Mouse (Mus musculus) spleen, adult 12 weeks (tissue): ENCODE measurements around the gene BC016579.

Source experiments
- DNase-seq: peaks from one replicate; pipeline ENCODE4 v3.0.0; 2022; ENCODE audit warnings: low spot score

The BC016579 gene

GRCm38 (mm10) chr16:45653934-45654332 is at the start of gene BC016579:
Gene BC016579 (minus strand): TSS chr16:45654068.
- DNase-seq: no peak

GRCm38 (mm10) chr16:45699301-45699700 is 45.4 kb upstream of the BC016579 start:
- no peak for DNase-seq

DNA sequence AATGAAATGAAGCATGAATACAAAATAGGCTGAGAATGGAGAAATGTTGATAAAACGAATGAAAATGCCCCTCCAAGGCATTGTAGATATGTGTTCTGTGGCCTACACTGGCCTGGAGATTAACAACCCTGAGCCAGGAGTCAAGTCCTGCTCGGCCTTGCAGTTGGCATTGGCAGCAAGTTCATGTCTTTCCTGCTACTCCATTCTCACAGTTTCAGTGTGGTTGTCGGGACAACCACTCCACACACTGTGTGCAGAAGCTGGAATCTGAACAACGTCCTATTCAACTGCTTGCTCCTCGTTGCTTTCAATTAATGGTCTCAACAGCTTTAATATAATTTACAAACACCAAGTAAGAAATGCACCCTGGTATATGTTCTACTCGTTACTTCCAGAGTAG is 44.1 kb upstream of the BC016579 start:
- no peak for DNase-seq

DNA sequence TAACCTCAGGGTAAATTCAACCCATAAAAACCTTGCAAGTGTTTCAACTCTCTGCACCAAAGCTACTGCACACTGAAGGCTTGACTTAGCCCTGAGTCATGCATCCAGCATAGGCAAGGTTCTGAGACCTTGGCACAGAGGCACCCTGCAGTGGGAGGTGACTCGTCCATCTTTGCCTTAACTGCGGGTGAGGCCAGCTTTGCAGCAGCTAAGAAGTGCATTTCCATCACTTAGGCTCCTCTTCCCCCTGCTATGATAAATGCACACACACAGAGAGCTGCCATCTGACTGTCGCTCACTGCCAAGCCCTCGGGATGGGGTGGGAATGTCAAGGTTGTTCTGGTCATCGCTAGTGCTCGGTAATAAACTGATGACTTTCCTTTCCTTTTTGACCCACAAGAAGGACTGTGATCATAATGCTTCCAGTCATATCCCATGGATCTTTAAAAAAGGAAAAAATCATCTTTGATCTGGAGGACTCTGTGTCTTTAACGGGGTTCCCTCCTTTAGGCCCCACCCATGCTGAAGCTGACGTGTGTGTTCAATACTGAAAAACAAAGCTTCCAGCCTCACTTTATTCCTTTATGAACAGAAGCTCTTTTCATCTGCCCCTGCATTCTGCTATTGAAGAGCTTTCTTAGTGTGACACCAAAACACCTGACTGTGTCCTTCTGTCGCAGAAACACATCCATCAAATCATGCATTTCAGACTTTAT is 41.7 kb upstream of the BC016579 start:
- no peak for DNase-seq

DNA sequence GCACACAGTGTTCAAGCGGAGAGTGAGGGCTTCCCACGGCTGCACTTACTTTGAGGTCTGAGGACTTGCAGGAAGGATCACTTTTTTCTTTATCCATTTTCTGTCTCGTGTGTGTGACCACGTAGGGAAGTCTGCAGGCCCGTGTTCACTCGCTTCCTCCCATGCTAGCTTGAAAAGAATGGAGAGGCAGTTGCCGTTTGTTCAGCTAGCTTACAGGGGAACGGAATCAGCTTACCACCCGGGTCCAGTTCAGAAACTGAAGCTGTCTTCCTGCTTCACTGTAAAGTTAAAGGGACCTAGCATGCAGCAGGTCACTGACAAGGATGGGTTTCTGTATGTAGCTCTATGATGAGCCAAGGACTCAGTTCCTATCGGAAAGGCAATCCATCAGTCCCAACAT is 39.7 kb upstream of the BC016579 start, which contains the start of gene Tmprss7:
TSS of gene Tmprss7 (minus strand) at position 101 of the 400 bp plus-strand sequence.
- no peak for DNase-seq

- no peak for DNase-seq
Observed at GRCm38 (mm10) chr16:45692851-45693250, 39.0 kb upstream of the BC016579 start.

DNA sequence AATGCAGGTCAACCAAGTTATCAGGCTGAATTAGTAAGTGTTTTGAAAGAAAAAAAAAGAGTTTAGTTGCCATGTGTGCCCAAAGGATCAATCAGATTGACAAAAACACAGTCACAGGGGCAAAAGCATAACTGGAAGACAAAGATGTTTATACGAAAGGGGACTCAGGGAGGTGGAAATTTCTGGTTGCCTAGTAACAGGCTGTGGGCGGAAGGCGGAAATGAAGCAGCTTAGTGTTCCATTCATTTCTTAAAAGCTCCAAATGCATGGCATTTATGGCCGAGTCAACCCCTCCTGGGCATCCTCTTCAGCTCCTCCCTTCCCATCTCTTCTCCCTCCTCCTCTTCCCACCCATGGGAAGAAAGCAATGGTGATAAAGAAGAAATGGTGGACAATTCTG is 36.3 kb upstream of the BC016579 start:
- DNase-seq: no peak

DNA sequence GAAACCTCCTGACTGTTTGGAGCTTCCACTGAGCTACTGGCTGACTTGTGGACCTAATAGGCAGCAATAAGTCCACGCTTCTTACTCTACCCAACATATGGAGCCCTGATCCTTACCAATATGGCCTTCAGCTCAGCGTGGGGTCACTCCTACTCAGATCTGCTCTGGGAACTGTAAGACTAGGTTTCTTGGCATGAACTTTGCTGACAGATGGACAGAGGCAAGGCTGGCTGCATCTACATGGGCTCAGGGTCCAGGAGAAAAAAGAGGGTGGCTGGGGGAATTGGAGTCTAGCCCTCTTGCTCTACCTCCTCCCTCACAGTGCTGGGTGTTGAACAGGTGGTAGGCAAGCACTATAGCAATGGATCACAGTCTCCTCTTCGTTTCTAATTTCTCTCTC is 33.0 kb upstream of the BC016579 start:
- no peak for DNase-seq

DNA sequence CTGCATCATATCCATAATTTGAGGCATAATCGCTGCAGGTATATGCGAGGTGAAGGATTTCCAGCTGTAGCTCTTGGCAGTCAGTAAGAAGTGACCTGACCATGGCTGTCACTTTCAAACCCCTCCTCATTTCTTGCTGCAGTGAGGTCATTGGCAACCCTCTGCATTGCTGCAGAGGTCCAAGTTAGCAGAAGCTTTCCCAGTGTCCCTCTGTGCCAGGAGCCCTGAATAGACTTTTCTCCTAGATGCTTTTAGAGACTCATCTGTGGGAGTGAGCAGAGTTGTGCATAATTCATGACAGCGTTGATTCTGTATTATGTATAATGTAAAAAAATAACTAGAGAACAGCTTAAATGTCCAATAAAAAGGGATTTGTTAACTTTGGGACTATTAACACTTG is 31.4 kb upstream of the BC016579 start:
- DNase-seq: no peak

- DNase-seq: no peak
Observed at GRCm38 (mm10) chr16:45684815-45685214, 30.9 kb upstream of the BC016579 start.

- no peak for DNase-seq
Observed at GRCm38 (mm10) chr16:45676462-45676861, 22.6 kb upstream of the BC016579 start.

DNA sequence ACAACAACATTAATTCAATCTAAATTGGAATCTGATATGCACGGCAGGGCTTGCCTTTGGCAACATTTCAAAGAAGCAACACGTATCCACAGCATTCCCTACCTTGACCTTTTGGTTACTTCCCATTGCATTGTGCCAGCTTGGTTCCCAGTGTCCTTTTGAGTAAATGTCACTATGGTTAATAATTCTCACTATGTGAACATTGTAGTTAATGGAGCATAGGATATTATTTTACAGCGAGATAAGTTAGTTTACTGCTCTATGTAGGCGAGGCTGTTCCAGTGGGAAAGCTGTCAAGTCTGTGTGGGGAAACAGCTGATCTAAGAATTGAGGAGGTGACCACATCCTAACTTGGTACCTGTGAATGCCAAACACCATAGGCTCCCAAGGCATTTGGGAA is 16.1 kb upstream of the BC016579 start:
- DNase-seq: no peak

DNA sequence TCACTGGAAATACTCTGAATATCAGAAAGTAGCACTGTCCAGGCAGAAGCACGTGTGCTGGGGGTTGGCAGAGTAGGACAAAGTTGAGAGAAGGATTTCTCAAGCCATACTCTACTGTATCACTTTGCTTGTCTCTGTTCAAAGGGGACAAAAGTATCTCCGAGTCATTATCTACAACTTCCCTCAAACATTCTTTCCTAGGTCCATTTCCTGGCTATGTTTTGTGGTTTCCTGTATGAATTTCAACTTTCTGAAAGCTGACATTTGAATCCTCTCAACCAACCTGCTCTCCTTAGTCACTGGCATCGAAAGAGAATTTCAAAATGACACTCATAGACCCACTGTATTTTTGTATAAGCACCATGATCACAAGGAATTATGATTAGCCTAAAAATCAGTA is 14.3 kb upstream of the BC016579 start:
- no peak for DNase-seq

GRCm38 (mm10) chr16:45666136-45666535 is 12.3 kb upstream of the BC016579 start:
- no peak for DNase-seq

- no peak for DNase-seq
Observed at GRCm38 (mm10) chr16:45662381-45662780, 8.5 kb upstream of the BC016579 start.

- no peak for DNase-seq
Observed at GRCm38 (mm10) chr16:45659596-45659995, 5.7 kb upstream of the BC016579 start.

DNA sequence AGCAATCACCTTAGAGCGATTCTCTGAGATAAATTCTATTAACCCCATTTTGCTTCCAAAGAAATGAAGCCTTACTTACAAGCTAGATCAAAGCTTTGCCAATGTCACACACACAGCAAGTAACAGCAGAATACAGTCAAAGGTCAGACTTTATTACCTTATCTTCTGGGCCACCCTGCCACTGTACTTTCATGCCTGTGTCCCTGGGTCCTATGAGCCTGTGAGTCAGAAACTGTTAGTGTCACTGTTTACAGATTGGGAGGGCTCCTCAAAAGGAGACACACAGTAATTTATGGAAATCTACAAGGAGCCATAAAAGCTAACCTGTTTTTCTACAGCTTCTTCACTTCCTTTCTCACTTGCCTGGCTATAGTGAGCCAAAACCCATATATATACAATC is 4.4 kb upstream of the BC016579 start:
- no peak for DNase-seq

GRCm38 (mm10) chr16:45657574-45658159 is 3.8 kb upstream of the BC016579 start:
- DNase-seq: no peak

- no peak for DNase-seq
Observed at GRCm38 (mm10) chr16:45654465-45654864, 597 bp upstream of the BC016579 start.

DNA sequence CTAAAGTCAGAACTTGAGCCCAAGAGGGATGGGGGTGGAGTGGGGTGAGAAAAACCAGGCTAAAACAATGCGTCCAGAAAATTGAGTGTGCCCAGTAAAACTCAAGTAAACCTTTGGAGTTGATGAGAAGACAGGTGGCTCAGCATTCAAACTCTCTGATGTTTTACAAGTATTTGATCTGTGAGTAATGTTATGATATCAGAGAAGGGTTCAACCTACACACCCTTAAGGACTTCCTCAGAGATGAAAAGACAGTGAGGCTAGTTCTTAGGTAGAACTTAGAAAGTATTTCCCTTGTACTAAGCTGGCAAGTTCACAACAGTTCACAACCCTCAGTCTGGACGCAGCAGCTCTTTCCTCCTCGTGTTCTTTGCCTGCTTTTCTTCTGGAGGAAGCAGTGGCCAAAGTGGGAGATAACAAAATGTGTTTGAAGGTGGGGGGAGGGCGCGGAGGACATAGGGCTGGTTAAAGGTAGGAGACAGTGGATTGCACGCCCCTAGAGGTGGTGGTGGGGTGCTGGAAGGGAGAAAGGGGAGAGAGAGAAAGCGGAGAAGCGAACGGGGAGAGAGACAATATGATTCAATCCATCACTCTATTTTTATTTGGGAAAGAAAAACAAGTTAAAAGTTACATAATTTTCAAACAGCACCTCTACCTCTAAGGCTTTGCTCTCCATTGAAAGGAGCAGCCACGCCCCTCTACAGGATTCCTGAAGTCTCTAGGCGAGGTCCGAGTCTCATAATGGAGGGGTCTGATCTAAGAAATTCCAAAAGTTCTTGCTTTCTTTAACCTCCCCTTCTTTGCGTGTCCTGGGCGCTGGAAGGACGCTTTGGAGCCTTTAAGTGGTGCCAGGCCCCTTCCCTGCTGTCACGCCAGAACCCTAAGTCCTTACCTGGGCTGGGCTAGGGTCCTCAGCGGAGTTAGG is 597 bp downstream of the BC016579 start:
- no peak for DNase-seq

DNA sequence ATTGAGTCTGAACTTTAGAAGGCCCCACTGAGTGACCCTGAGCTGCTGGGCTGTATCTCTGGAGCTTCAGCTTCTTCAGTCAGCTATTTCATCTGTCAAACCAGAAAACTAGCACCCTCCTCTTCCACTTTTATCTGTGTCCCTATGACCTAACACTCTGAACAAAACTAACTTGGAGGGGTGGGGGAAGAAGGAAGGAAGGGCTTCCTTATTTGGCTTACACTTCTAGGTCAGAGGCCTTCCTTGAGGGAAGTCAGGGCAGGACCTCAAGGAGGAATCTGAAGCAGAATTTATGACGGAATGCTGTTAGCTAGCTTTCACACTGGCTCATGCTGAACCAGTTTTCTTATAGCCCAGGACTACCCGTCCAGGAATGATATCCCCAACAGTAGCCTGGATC is 2.4 kb downstream of the BC016579 start:
- DNase-seq: no peak

DNA sequence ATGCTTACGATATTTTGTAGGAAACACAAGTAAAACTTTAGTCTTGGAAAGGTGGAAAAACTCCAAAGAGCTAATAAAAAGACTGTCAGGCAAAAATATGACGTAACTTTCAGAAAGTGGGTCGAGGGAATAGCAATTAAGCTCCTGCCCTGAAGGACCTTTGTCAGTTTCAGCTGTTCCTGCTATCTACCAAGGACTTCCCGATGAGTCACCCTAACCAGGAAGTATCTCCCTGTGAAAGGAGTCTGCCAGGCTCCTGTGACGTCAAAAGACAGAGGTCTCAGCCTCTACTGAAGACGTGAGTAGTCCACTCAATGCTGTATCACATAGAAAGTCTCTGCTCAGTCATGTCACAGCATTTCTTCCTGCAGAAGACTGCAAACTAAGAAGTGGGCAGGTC is 9.5 kb downstream of the BC016579 start:
- no peak for DNase-seq

GRCm38 (mm10) chr16:45643944-45644343 is 9.9 kb downstream of the BC016579 start:
- DNase-seq: no peak
